Mouse (Mus musculus): ENCODE results near the gene Rbm12. TPM values are rescaled to one million over a fixed set of nuclear protein-coding genes. Genes with fewer than 3 reads are reported as not detected.
"Not testable (repeated sequence)": the region's sequence is repeated elsewhere in the genome, so short reads cannot be mapped to it uniquely, and the experiment has no call there.

Gene Rbm12
- polyA plus RNA-seq, 1 experiment from 2014 or later, result 10.7 TPM

- Histone ChIP-seq H3K4me3 (ENCODE audit: low read depth, low read length) (no peak overlapping the region), H3K4me1 (ENCODE audit: insufficient read depth, low read depth, low read length) (no peaks in the 10 kb centered on the region), H3K36me3 (ENCODE audit: insufficient read depth, low read length) (peaks cover 12% of the 10 kb centered on the region; the same call in 1 of the 2 replicates), H3K27ac (ENCODE audit: low read length) (no peak overlapping the region), H3K9me3 (ENCODE audit: low read length) (no peaks in the 10 kb centered on the region), H3K4me2 (replicated peaks; ENCODE audit: low read depth, low read length) (no peak overlapping the region), H3K27me3 (replicated peaks; ENCODE audit: insufficient read depth, low read length) (no peaks in the 10 kb centered on the region), H3K9ac (replicated peaks; ENCODE audit: low read depth) (no peak overlapping the region)
- ATAC-seq (no peak), DNase-seq (ENCODE audit: low spot score) (no peak)
- TF ChIP-seq EP300 (IDR thresholded peaks at IDR 0.05), result no peak
- TF ChIP-seq CTCF (IDR thresholded peaks at IDR 0.05), result no peak
- WGBS, result 86% methylated on average over 5 of the region's 5 CpGs
Observed at GRCm38 (mm10) chr2:156123731-156124130, 12.0 kb upstream of the Rbm12 start.

GRCm38 (mm10) chr2:156119566-156119965, 7.8 kb upstream of the Rbm12 start:
- Histone ChIP-seq H3K36me3 (ENCODE audit: insufficient read depth, low read length) (peaks cover 7% of the 10 kb centered on the region; the same call in 1 of the 2 replicates), H3K4me3 (ENCODE audit: low read depth, low read length) (no peak overlapping the region), H3K27me3 (replicated peaks; ENCODE audit: insufficient read depth, low read length) (no peaks in the 10 kb centered on the region), H3K4me1 (ENCODE audit: insufficient read depth, low read depth, low read length) (no peaks in the 10 kb centered on the region), H3K9ac (replicated peaks; ENCODE audit: low read depth) (no peak overlapping the region), H3K9me3 (ENCODE audit: low read length) (no peaks in the 10 kb centered on the region), H3K4me2 (replicated peaks; ENCODE audit: low read depth, low read length) (no peak overlapping the region), H3K27ac (ENCODE audit: low read length) (no peak overlapping the region)
- ATAC-seq, result no peak
- TF ChIP-seq EP300 (IDR thresholded peaks at IDR 0.05) (no peak), CTCF (IDR thresholded peaks at IDR 0.05) (no peak)
- no peak for DNase-seq (ENCODE audit: low spot score)

GRCm38 (mm10) chr2:156112080-156112423, 274 bp upstream of the Rbm12 start:
- Histone ChIP-seq H3K4me2 (replicated peaks; ENCODE audit: low read depth, low read length) (peak overlapping the region; percentile 95), H3K27ac (ENCODE audit: low read length) (peak overlapping the region; percentile 83; the same call in 1 of the 2 replicates), H3K9ac (replicated peaks; ENCODE audit: low read depth) (peak overlapping the region; percentile 75), H3K4me3 (ENCODE audit: low read depth, low read length) (peak overlapping the region; percentile 88)
- WGBS, result 19% methylated on average over 5 of the region's 5 CpGs
- H3K9me3 ChIP-seq (ENCODE audit: low read length); H3K4me1 ChIP-seq (ENCODE audit: insufficient read depth, low read depth, low read length); H3K27me3 ChIP-seq (replicated peaks; ENCODE audit: insufficient read depth, low read length); DNase-seq (ENCODE audit: low spot score); H3K36me3 ChIP-seq (ENCODE audit: insufficient read depth, low read length); ATAC-seq: not testable (repeated sequence)

GRCm38 (mm10) chr2:156110627-156111357, 986 bp downstream of the Rbm12 start:
- H3K27ac ChIP-seq (ENCODE audit: low read length), result peak overlapping the region; percentile 83
- H3K4me2 ChIP-seq (replicated peaks; ENCODE audit: low read depth, low read length), result peak overlapping the region; percentile 95
- no peaks in the 10 kb centered on the region for H3K9me3 ChIP-seq (ENCODE audit: low read length)
- under 1% methylated on average over 16 of the region's 16 CpGs for WGBS
- H3K9ac ChIP-seq (replicated peaks; ENCODE audit: low read depth), result peak overlapping the region; percentile 75
- no peaks in the 10 kb centered on the region for H3K27me3 ChIP-seq (replicated peaks; ENCODE audit: insufficient read depth, low read length)
- no peaks in the 10 kb centered on the region for H3K36me3 ChIP-seq (ENCODE audit: insufficient read depth, low read length)
- TF ChIP-seq EP300 (IDR thresholded peaks at IDR 0.05) (no peak), CTCF (IDR thresholded peaks at IDR 0.05) (no peak)
- DNase-seq (ENCODE audit: low spot score), result peak; percentile 61
- peak; percentile 66 for ATAC-seq
- H3K4me1 ChIP-seq (ENCODE audit: insufficient read depth, low read depth, low read length), result no peaks in the 10 kb centered on the region; the same call in 1 of the 2 replicates
- H3K4me3 ChIP-seq (ENCODE audit: low read depth, low read length), result peak overlapping the region; percentile 88

DNA sequence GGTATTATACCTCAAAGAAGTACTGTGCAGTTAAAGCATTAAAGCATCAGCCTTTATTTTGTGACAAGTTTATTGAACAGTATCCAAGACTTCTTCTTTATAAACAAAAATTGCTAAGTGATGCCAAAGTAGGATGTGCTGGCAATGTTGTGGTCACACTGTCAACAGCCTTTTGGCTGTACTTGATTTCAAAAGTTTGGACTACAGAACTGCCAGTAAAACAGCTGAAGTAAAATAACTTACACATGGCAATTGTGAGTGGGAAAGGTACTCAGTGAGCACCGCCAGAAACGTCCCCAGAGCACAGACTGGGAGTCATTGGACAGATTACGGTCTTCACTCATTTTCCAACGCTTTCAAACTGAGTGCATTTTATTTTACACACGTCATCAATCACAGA, 19.9 kb downstream of the Rbm12 start:
- no peaks in the 10 kb centered on the region for H3K4me1 ChIP-seq (ENCODE audit: insufficient read depth, low read depth, low read length)
- H3K36me3 ChIP-seq (ENCODE audit: insufficient read depth, low read length), result peaks cover 19% of the 10 kb centered on the region
- H3K27ac ChIP-seq (ENCODE audit: low read length), result no peak overlapping the region
- H3K9ac ChIP-seq (replicated peaks; ENCODE audit: low read depth), result no peak overlapping the region
- no peaks in the 10 kb centered on the region for H3K27me3 ChIP-seq (replicated peaks; ENCODE audit: insufficient read depth, low read length)
- TF ChIP-seq CTCF (IDR thresholded peaks at IDR 0.05) (no peak), EP300 (IDR thresholded peaks at IDR 0.05) (no peak)
- H3K9me3 ChIP-seq (ENCODE audit: low read length), result no peaks in the 10 kb centered on the region
- ATAC-seq (no peak), DNase-seq (ENCODE audit: low spot score) (peak; percentile 60)
- H3K4me2 ChIP-seq (replicated peaks; ENCODE audit: low read depth, low read length), result no peak overlapping the region
- WGBS, result 55% methylated on average over 5 of the region's 5 CpGs
- no peak overlapping the region for H3K4me3 ChIP-seq (ENCODE audit: low read depth, low read length)

- H3K9me3 ChIP-seq (ENCODE audit: low read length), result no peaks in the 10 kb centered on the region
- TF ChIP-seq EP300 (IDR thresholded peaks at IDR 0.05) (no peak), CTCF (IDR thresholded peaks at IDR 0.05) (no peak)
- H3K27me3 ChIP-seq (replicated peaks; ENCODE audit: insufficient read depth, low read length), result no peaks in the 10 kb centered on the region
- no peak overlapping the region for H3K9ac ChIP-seq (replicated peaks; ENCODE audit: low read depth)
- no peak for ATAC-seq
- no peak overlapping the region for H3K4me3 ChIP-seq (ENCODE audit: low read depth, low read length)
- no peak overlapping the region for H3K4me2 ChIP-seq (replicated peaks; ENCODE audit: low read depth, low read length)
- no peak overlapping the region for H3K27ac ChIP-seq (ENCODE audit: low read length)
- WGBS, result 90% methylated on average over 1 of the region's 1 CpGs
- no peaks in the 10 kb centered on the region for H3K4me1 ChIP-seq (ENCODE audit: insufficient read depth, low read depth, low read length)
- 0 out of 2 replicates have a peak, but pooled peaks cover 6% of the 10 kb centered on the region for H3K36me3 ChIP-seq (ENCODE audit: insufficient read depth, low read length)
- no peak for DNase-seq (ENCODE audit: low spot score)
Observed at GRCm38 (mm10) chr2:156089799-156090198, 22.0 kb downstream of the Rbm12 start.
